1 mouse cellular context compared by ENCODE assay signal in the genomic region with DNA sequence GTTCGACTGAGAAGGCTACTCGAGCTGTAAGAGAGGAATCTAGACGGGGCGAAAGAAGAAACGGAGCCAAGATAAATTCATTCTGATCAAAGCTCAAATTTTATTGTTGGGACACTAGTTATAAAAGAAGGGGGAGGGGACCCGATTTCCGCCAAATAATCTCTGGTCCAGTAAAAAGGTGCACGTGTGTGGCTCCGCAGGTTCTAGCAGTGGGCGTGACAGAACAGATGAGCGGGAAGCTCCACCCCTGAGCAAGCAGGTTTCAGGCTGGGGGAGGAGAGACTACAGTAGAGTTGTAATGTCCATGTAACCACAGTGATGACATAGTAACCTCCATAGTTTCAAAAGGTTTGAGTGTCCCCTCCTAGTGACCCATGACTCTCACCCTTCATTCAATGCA. TPM values are rescaled to one million over a fixed set of nuclear protein-coding genes. Genes with fewer than 3 reads are reported as not detected.
"Had no signal": no experiment of that assay in that cellular context is flagged by ENCODE, and none has a peak within 500 bp of the region (broad histone marks: within the 10 kb centered on the region; RNA-seq: fewer than 3 reads in every experiment).

No protein-coding gene starts in this region.

RNA-seq across cellular contexts. Expression of a gene that starts 1.6 kb away (rescaled TPM):
- polyA plus RNA-seq: myocyte had no signal

RNA-seq across cellular contexts. Expression of a gene that starts 37.5 kb away (rescaled TPM):
- polyA plus RNA-seq: myocyte had no signal
